Mouse (Mus musculus): ENCODE results near the gene Bcl9l. TPM values are rescaled to one million over a fixed set of nuclear protein-coding genes. Genes with fewer than 3 reads are reported as not detected.
A peak's percentile ranks its signal among the peaks of the same experiment; 100 is the strongest.

The Bcl9l gene
- polyA plus RNA-seq, 1 experiment from 2014 or later: 4.8 TPM

DNA sequence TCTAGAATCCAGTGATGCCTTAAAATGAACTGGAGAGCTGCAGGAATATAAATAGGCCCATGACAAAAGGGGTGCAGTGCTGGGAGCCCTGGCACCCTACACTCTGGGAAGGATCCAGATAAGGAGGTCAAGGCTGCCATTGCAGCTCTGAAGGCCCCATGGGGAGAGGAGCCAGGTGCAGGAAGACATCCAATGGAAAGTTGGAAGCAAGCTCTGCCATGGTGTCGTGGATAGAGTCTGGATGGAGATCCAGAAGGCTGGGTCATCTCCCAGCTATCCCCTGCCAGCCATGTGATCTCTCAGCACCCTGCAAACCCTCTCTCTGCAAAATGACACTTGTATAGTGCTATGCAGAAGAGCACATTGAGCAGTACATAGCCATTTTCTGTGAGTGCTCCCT, 8.3 kb upstream of the Bcl9l start:
- no peak overlapping the region for H3K4me3 ChIP-seq (ENCODE audit: low read depth, low read length)
- no peak for TF ChIP-seq CTCF (IDR thresholded peaks at IDR 0.05; ENCODE audit: low read depth)
- no peaks in the 10 kb centered on the region for H3K9me3 ChIP-seq (ENCODE audit: control insufficient read depth)
- H3K27ac ChIP-seq (ENCODE audit: low read depth, low read length): no peak overlapping the region
- no peaks in the 10 kb centered on the region for H3K36me3 ChIP-seq (ENCODE audit: control insufficient read depth, insufficient read depth)
- no peak for ATAC-seq
- H3K4me1 ChIP-seq (replicated peaks; ENCODE audit: control insufficient read depth, insufficient read depth, low read length): 0 out of 2 replicates have a peak, but pooled peaks cover 3% of the 10 kb centered on the region
- H3K9ac ChIP-seq (ENCODE audit: low read depth, low read length): no peak overlapping the region
- WGBS: 19% methylated on average over 1 of the region's 1 CpGs
- H3K4me2 ChIP-seq (replicated peaks; ENCODE audit: low read depth): no peak overlapping the region
- H3K27me3 ChIP-seq (replicated peaks; ENCODE audit: control insufficient read depth, insufficient read depth, low read length): no peaks in the 10 kb centered on the region

GRCm38 (mm10) chr9:44475936-44476335, 6.7 kb upstream of the Bcl9l start:
- Histone ChIP-seq H3K27ac (ENCODE audit: low read depth, low read length) (no peak overlapping the region), H3K4me2 (replicated peaks; ENCODE audit: low read depth) (no peak overlapping the region), H3K4me1 (replicated peaks; ENCODE audit: control insufficient read depth, insufficient read depth, low read length) (0 out of 2 replicates have a peak, but pooled peaks cover 3% of the 10 kb centered on the region), H3K9ac (ENCODE audit: low read depth, low read length) (no peak overlapping the region), H3K9me3 (ENCODE audit: control insufficient read depth) (no peaks in the 10 kb centered on the region), H3K27me3 (replicated peaks; ENCODE audit: control insufficient read depth, insufficient read depth, low read length) (no peaks in the 10 kb centered on the region), H3K4me3 (ENCODE audit: low read depth, low read length) (no peak overlapping the region), H3K36me3 (ENCODE audit: control insufficient read depth, insufficient read depth) (no peaks in the 10 kb centered on the region)
- no peak for ATAC-seq
- TF ChIP-seq CTCF (IDR thresholded peaks at IDR 0.05; ENCODE audit: low read depth): peak; percentile 49
- 96% methylated on average over 3 of the region's 3 CpGs for WGBS

DNA sequence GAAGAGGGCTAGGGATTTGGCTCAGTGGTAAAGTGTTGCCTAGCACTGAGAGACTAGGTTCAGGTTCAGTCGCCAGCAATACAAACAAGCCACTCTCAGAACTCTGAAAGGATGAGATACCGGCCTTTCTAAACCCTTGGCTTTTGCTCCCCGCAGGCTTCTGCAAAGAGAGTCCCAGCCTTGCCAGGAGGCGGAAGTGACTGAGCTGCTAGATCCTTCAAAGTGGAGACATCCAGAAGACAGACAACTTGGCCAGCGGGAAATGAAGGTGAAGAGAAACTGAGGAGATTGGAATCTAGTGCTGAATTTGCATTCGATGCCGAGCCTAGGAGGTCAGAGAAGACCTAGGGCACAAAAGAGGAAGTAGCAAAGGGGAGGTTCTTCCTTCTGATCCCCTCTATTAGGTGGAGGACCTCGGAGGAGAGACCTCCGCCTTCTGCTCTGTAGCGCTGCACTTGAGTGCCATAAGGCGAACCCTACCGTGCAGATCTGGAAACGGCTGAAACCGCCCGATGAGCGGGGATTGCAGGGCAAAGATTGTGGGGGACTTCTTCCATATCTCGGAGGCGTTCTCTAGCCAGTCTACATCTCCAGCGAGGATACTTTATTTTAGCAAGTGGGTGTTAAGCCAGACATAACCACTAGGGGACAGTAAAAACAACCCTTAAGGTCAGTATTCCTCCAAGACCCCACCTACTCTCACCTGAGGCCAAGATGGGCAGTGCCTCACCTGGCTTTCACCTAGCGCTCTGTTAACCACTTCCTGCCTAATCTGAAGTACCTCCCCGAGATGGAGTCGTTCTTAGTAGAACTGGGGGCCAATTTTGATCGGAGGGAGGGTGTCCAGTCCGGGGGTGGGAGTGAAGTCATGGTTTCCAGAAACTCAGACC, 5.0 kb upstream of the Bcl9l start:
- no peaks in the 10 kb centered on the region for H3K36me3 ChIP-seq (ENCODE audit: control insufficient read depth, insufficient read depth)
- WGBS: 6% methylated on average over 24 of the region's 24 CpGs

DNA sequence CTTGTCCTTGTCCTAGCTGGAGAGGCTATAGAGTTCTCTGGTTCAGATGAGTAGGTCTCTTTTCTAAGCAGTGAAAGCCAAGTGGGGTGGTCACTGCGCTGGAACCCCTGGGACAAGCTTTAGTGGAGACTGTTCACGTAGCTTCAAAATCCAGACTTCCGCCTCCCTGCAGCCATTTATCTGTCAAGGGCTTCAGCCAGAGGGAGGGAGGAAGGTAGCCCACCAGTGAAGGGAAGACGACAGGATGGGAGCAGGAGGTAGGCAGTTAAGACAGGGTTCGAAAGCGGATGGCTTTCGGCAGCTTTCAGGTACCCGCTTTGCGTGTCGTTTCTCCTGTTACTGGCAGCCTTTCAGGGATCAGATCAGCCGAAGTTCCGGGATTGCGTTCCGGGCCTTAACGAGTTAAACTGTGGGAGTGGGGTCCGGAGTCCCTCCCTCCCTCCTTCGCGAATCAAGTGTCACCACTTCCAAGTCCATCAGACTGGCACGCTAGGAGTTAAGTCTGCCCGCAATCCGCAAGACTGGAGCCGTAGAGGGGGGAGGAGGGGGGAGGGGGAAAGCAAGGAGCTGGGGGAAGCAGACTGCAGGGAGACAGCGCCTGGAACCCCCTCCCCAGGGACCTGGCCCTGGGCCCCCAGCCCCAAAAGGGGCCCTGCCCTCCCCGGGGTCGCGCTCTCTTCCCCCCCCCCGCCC, 4.2 kb upstream of the Bcl9l start:
- under 1% methylated on average over 23 of the region's 27 CpGs for WGBS
- H3K36me3 ChIP-seq (ENCODE audit: control insufficient read depth, insufficient read depth): no peaks in the 10 kb centered on the region
- 0 out of 2 replicates have a peak, but pooled peaks cover 3% of the 10 kb centered on the region for H3K4me1 ChIP-seq (replicated peaks; ENCODE audit: control insufficient read depth, insufficient read depth, low read length)
- H3K4me3 ChIP-seq (ENCODE audit: low read depth, low read length): peak overlapping the region; percentile 74
- H3K9ac ChIP-seq (ENCODE audit: low read depth, low read length): peak overlapping the region; percentile 63
- 0 out of 2 replicates have a peak, but pooled peaks have one; percentile 1 for TF ChIP-seq CTCF (IDR thresholded peaks at IDR 0.05; ENCODE audit: low read depth)
- ATAC-seq: peak; percentile 37
- peak overlapping the region; percentile 98 for H3K4me2 ChIP-seq (replicated peaks; ENCODE audit: low read depth)
- H3K27me3 ChIP-seq (replicated peaks; ENCODE audit: control insufficient read depth, insufficient read depth, low read length): no peaks in the 10 kb centered on the region
- peak overlapping the region; percentile 95 for H3K27ac ChIP-seq (ENCODE audit: low read depth, low read length)
- no peaks in the 10 kb centered on the region for H3K9me3 ChIP-seq (ENCODE audit: control insufficient read depth)

More for the DNA sequence above, 5.0 kb upstream of the Bcl9l start:
- H3K27ac ChIP-seq (ENCODE audit: low read depth, low read length): peak overlapping the region; percentile 95
- peak overlapping the region; percentile 63 for H3K9ac ChIP-seq (ENCODE audit: low read depth, low read length)
- 0 out of 2 replicates have a peak, but pooled peaks cover 3% of the 10 kb centered on the region for H3K4me1 ChIP-seq (replicated peaks; ENCODE audit: control insufficient read depth, insufficient read depth, low read length)
- no peaks in the 10 kb centered on the region for H3K27me3 ChIP-seq (replicated peaks; ENCODE audit: control insufficient read depth, insufficient read depth, low read length)
- peak; percentile 14 for ATAC-seq
- H3K4me3 ChIP-seq (ENCODE audit: low read depth, low read length): peak overlapping the region; percentile 74
- peak overlapping the region; percentile 98 for H3K4me2 ChIP-seq (replicated peaks; ENCODE audit: low read depth)
- H3K9me3 ChIP-seq (ENCODE audit: control insufficient read depth): no peaks in the 10 kb centered on the region
- TF ChIP-seq CTCF (IDR thresholded peaks at IDR 0.05; ENCODE audit: low read depth): peak; percentile 94

DNA sequence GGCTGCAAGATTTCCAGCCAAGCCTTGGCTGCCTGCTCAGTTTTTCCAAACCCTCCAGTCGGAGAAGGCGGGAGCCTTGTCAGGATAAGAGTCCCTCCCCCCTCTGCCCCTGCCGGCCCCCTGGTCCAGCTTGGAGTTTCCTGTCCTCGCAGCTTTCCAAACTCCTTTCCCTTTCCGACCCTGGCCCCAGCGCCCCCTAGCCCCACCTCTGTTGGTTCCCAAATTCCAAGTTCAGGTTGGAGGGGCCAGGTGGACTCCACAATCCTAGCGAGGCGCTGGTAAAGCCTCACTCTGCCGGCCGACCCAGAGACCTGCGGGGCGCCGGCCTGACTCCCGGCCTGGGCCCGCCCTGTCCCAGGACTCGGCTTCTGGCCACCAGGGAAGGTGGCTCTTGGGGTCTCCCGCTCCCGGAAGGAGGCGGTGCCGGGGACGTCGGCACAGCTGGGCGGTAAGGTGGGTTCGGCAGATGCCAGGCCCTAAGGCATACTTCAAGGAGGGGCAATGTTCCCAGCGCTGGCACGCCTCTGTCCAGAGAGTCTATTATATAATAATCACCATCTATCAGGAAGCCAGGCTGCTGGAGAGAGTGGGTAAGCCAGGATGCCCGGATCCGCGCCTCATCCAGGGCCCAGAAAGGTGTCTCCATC, 3.5 kb upstream of the Bcl9l start:
- peak; percentile 15; the same call in 1 of the 2 replicates for TF ChIP-seq CTCF (IDR thresholded peaks at IDR 0.05; ENCODE audit: low read depth)
- H3K27ac ChIP-seq (ENCODE audit: low read depth, low read length): peak overlapping the region; percentile 95
- H3K4me1 ChIP-seq (replicated peaks; ENCODE audit: control insufficient read depth, insufficient read depth, low read length): 0 out of 2 replicates have a peak, but pooled peaks cover 3% of the 10 kb centered on the region
- peak; percentile 50 for ATAC-seq
- no peaks in the 10 kb centered on the region for H3K27me3 ChIP-seq (replicated peaks; ENCODE audit: control insufficient read depth, insufficient read depth, low read length)
- H3K9me3 ChIP-seq (ENCODE audit: control insufficient read depth): no peaks in the 10 kb centered on the region
- H3K9ac ChIP-seq (ENCODE audit: low read depth, low read length): peak overlapping the region; percentile 63
- peak overlapping the region; percentile 74 for H3K4me3 ChIP-seq (ENCODE audit: low read depth, low read length)
- 1% methylated on average over 29 of the region's 29 CpGs for WGBS
- peak overlapping the region; percentile 98 for H3K4me2 ChIP-seq (replicated peaks; ENCODE audit: low read depth)
- H3K36me3 ChIP-seq (ENCODE audit: control insufficient read depth, insufficient read depth): no peaks in the 10 kb centered on the region
